Mouse (Mus musculus) monocyte, adult 5-6 weeks (primary cell): ENCODE measurements at regions not wholly inside any gene's neighbourhood (a gene's known extent, or its start where the extent isn't known, plus 50 kb on each side); places are given as distances from the start of the nearest gene placed in this dataset.

ENCODE experiments used
- ATAC-seq: fragments of 153-309, 156-312 bp; replicated peaks from 2 replicates; pipeline ENCODE4 v1.8.0; 2017; ENCODE audit warnings: mild to moderate bottlenecking; ENCODE audit not compliant: low TSS enrichment, insufficient number of reproducible peaks, severe bottlenecking, poor library complexity, low FRiP score

- no peak for ATAC-seq
Observed at GRCm38 (mm10) chr4:87718166-87718805, 314.9 kb downstream of the Mllt3 start.

DNA sequence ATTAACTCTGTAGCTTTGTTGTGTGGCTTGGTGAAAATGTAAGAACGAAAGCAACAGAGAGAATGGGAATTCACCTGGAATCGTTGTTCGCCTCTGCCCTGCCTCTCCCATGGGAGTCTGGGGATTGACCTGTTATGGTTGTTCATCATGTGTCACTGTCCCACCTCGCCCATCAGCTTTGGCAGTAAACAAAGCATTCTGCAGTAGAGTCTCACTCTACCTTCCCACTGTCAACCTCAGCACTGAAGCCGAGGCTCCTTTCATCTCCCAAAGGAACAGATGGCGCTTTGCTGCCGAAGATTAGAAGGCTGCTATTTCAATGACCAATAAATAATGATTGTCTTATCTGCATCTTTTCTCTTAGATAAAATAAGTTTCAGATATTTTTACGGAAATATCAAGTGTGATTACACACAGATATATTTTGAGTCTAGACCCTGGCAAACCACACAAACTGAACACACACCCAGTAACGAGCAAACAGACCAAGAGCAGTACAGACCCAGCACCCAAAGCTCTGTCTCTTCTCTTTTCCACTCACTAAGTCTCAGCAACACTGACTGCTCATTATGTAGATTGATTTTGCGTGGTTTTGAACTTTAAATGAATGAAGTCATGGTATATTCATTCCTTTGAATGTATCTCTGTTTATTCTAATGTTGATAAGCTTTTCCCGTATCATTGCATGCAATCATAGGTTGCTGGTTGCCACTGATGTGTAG, 317.8 kb downstream of the Mllt3 start:
- ATAC-seq, result no peak

- no peak for ATAC-seq
Observed at GRCm38 (mm10) chr4:87712691-87713090, 320.5 kb downstream of the Mllt3 start.

DNA sequence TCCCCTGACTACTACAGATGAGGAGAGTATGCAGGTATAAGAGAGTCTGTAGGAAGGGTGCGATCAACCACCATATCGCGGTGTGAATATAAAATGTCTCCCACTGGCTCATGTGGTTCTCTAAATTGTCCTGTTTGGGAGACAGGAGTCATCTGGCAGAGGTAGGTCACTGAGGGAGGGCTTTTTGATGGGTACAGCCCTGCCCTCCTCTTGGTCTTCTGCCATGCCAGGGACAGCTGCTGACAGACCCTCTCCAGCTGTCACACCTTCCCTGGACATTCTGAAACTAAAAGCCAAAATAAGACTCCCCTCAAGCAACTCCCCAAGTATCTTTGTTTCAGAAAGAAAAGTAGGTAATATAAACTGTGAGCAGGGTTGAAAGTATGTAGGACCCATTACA, 320.9 kb downstream of the Mllt3 start:
- ATAC-seq, result no peak

DNA sequence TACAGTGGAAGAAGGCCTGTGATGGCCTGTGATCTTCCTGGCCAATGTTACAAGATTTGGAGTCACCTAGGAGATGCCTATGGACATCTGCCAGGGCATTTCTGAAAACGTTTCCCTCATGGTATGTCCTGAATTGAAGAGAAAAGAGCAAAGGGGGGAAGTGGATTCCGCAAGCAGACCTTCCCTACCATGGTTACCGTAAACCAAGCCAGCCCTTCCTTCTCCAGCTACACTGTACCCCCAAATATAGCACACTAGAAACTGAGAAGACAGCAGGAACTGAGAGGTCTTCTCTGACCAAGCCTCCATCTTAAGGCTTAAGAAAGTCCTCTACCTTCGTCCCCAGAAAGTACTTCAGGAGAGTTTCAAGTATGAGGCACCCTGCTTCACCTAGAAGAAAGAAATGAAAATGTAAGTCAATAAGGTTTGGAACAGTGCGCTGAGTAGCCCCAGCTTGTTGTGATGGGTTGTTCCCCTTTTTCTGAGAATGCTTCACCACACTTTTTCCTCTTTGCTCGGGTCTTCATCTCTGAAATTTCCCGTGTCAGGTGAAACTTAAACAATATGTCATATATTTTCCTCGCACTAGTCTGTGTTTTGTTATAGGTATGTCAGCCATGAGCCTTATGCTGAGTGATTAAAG, 321.9 kb downstream of the Mllt3 start:
- no peak for ATAC-seq

- no peak for ATAC-seq
Observed at GRCm38 (mm10) chr4:87708981-87709645, 324.1 kb downstream of the Mllt3 start.

- ATAC-seq, result no peak
Observed at GRCm38 (mm10) chr4:87707386-87707785, 325.8 kb downstream of the Mllt3 start.

- ATAC-seq, result no peak
Observed at GRCm38 (mm10) chr4:87702834-87703233, 330.3 kb downstream of the Mllt3 start.

DNA sequence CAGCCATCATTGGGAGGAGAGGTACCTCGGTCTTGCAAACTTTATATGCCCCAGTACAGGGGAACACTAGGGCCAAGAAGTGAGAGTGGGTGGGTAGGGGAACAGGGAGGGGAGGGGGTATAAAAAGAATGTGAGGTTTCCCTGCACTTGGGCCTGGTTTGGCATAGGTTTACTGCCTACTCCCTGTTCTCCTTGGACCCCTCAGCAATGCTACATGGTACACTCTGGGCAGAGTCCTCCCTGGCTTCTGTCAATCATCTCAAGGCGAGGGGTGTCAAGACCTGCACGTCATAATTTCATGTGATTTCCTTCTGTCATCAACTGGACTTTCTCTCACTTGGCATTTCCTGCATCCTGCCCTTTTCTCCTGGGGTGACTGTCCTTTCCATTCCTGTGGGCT, 330.9 kb downstream of the Mllt3 start:
- ATAC-seq, result no peak

DNA sequence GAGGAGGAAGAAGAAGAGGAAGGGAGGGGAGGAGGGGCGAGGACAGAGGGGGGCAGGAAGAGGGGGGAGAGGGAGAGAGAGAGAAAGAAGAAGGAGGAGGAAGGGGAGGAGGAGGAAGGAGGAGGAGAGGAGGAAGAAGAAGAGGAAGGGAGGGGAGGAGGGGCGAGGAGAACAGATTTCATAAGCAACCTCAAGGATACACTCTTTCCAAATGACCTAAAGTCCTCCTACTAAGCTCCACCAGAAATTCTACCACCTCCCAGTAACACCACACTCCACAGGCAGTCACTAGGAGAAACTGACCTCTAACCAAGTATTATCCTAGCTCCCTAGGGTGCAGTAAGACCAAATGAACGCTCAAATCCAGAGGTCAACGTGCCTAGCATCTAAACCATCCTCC, 332.1 kb downstream of the Mllt3 start:
- ATAC-seq, result no peak

- ATAC-seq, result no peak
Observed at GRCm38 (mm10) chr4:87700508-87700907, 332.7 kb downstream of the Mllt3 start.

DNA sequence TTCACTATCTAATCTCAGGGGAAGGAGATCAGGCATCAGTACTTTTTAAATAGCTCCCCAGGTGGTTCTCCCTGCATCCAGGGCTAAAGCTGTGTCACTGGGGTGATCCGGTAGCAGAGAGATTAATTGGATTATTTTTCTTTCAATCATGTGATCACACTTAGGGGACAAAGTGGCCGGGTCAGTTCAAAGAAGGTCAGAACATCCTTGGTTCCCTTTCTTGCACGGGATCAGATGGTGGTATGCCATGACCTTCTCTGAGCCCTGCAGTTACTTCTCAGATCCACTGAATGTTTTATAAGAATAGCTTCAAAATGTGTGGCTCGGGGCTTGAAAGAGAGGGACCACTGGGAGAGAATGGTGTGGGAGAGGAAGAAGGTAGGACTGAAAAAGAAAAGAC, 333.6 kb downstream of the Mllt3 start:
- no peak for ATAC-seq

- no peak for ATAC-seq
Observed at GRCm38 (mm10) chr4:87698750-87699149, 334.4 kb downstream of the Mllt3 start.

GRCm38 (mm10) chr4:87696921-87697320, 336.2 kb downstream of the Mllt3 start:
- ATAC-seq, result no peak

GRCm38 (mm10) chr4:87695811-87696210, 337.4 kb downstream of the Mllt3 start:
- no peak for ATAC-seq

DNA sequence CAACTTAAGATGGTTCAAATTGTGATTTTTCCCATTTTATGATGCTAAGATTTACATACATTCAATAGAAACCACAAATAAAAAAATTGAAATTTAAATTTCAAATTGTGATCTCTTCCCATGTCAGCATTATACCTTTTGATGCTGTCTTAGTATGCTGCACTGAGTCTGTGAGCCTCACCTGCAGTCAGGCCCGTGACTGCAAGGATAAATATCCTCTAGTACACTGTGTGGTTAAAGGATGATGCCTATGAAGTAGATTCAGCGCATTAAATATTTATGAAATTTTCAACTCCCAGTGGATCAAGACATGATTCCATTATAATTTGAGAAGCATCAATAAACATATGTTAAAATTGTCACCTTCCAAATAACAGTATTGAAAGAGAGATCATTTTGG, 340.4 kb downstream of the Mllt3 start:
- no peak for ATAC-seq

GRCm38 (mm10) chr4:87684952-87685351, 348.2 kb downstream of the Mllt3 start:
- no peak for ATAC-seq

DNA sequence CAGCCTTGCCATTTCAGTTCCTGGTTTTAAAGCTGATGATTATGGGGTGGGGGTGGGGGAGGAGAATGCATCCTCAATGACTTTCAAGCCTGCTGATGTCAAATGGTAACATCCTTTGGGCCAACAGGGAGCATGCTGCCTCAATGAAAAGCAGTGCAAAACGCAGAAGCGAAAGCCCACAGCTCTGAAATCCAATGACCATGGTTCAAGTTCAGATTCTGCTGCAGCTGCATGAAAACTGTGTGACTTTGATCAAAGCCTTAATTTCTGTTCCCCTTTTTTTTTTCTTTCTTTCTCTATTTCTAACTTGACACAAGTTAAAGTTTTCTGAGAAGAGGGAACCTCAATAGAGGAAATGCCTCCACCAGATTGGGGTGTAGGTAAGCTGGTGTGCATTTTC, 350.4 kb downstream of the Mllt3 start:
- peak; percentile 61 for ATAC-seq

- ATAC-seq, result no peak
Observed at GRCm38 (mm10) chr4:87671101-87671500, 362.1 kb downstream of the Mllt3 start.

- no peak for ATAC-seq
Observed at GRCm38 (mm10) chr4:87670167-87670566, 363.0 kb downstream of the Mllt3 start.
